Mouse (Mus musculus) midbrain, postnatal 0 days (tissue): ENCODE results near the gene Ppcs. TPM values are rescaled to one million over a fixed set of nuclear protein-coding genes. Genes with fewer than 3 reads are reported as not detected.

Source experiments
- ATAC-seq: fragments of 200-750 bp; cut with Nextera tagmentation; 2 replicates; pipeline ENCODE4 v1.8.0; 2017; ENCODE audit warnings: moderate number of reproducible peaks, mild to moderate bottlenecking, moderate TSS enrichment, moderate library complexity; ENCODE audit not compliant: low FRiP score
- DNase-seq: peaks from one replicate; pipeline ENCODE4 v3.0.0-alpha.2; 2015; ENCODE audit warnings: low spot score
- H3K27ac ChIP-seq: fragments of 300-500 bp; sonication (generic); 2 replicates; pipeline ENCODE4 v1.5.1; 2014; ENCODE audit warnings: low read depth, mild to moderate bottlenecking, low read length, mixed read lengths
- H3K27me3 ChIP-seq: fragments of 300-500 bp; sonication (generic); 2 replicates; pipeline ENCODE4 v1.6.1; 2014; ENCODE audit warnings: low read length, control low read depth, mixed read lengths; ENCODE audit not compliant: insufficient read depth
- H3K36me3 ChIP-seq: fragments of 300-500 bp; sonication (generic); 2 replicates; pipeline ENCODE4 v1.6.1; 2014; ENCODE audit warnings: low read length, control low read depth, mixed read lengths; ENCODE audit not compliant: insufficient read depth
- H3K4me1 ChIP-seq: fragments of 300-500 bp; sonication (generic); 2 replicates; pipeline ENCODE4 v1.6.1; 2014; ENCODE audit warnings: mild to moderate bottlenecking, control low read depth, antibody characterized with exemption, low read length, mixed read lengths; ENCODE audit not compliant: insufficient read depth
- H3K4me2 ChIP-seq: fragments of 300-500 bp; sonication (generic); 2 replicates; pipeline ENCODE4 v1.6.1; 2014; ENCODE audit warnings: low read depth, mild to moderate bottlenecking, low read length, mixed read lengths; ENCODE audit not compliant: poor library complexity, severe bottlenecking
- H3K4me3 ChIP-seq: fragments of 300-500 bp; sonication (generic); 2 replicates; pipeline ENCODE4 v1.5.1; 2014; ENCODE audit warnings: low read depth, mild to moderate bottlenecking, low read length, moderate library complexity
- H3K9ac ChIP-seq: fragments of 300-500 bp; sonication (generic); replicated peaks from 2 replicates; pipeline ENCODE4 v1.6.1; 2014; ENCODE audit warnings: mild to moderate bottlenecking, low read length, moderate library complexity, mixed read lengths; ENCODE audit not compliant: poor library complexity, severe bottlenecking
- H3K9me3 ChIP-seq: fragments of 300-500 bp; sonication (generic); 2 replicates; pipeline ENCODE4 v1.6.1; 2016; ENCODE audit warnings: low read length, control low read depth
- CTCF ChIP-seq: IDR thresholded peaks from 2 replicates; pipeline ENCODE4 v1.5.1; 2016; ENCODE audit warnings: antibody characterized with exemption, mild to moderate bottlenecking
- WGBS: fragments of 180-500 bp; shearing (Covaris S2); extraction: QIAGEN DNeasy Blood & Tissue Kit; methylation state at CpG from one replicate; pipeline ENCODE4 v1.1.7; 2014; 5-methylcytosine and 5-hydroxymethylcytosine counted together
- polyA plus RNA-seq: library from polyadenylated mRNA; unstranded; fragments of >200 nt; fragmentation: Nextera tagmentation; extraction: Ambion mirVana; gene quantifications from 2 replicates; pipeline ENCODE4 v1.2.1, GENCODE M21; 2015
- total RNA-seq: library from RNA; depleted of rRNA; stranded (reverse); fragments of >200 nt; gene quantifications from 2 replicates; pipeline ENCODE4 v1.2.3, GENCODE M21; 2014; rRNA removed

Gene Ppcs
- total RNA-seq (14.7 and 19.2 TPM in 2 replicates), polyA plus RNA-seq (23.4 and 26.4 TPM in 2 replicates)

DNA sequence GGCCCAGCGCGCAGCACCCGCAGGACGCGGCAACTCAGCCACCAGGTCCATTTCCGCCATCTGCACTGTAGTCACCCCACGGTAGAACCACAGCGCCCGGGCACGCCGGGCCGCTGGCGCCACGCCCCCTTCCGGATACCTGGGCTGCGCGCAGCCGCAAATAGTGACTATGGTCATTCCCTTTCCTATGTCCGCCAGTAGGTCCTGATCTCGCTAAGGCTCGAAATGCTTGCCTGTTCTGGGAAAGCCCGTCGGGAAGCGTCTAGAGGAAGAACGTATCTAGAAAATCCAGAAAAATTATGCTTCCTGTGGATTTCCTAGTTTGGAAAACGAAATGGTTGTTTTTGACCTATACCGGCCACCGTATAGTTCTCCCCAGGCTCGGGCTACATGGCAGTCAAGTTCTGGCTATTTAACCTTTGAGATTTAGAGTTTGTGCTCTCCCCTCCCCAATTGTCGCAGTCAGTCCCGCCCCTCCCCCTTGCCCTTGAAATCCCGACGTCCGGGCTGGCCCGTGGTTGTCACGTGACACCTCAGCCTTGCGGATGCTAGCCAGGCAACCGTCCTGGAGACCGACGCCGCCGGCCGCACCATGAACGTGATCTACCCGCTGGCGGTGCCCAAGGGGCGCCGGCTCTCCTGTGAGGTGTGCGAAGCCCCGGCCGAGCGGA is at the start of gene Ppcs, which contains the start of gene Zmynd12:
Ppcs (minus strand) TSS at position 127 of the 671 bp plus-strand sequence.
Zmynd12 (plus strand) TSS at position 521 of the 671 bp plus-strand sequence.
- Histone ChIP-seq H3K4me3 (peak within 1 kb of the TSS; percentile 49), H3K9ac (peak within 1 kb of the TSS; percentile 60), H3K4me1 (peaks cover 5% of the 10 kb centered on the region; the same call in 1 of the 2 replicates), H3K36me3 (no peaks in the 10 kb centered on the region), H3K9me3 (no peaks in the 10 kb centered on the region), H3K27ac (peak within 1 kb of the TSS; percentile 84), H3K27me3 (no peaks in the 10 kb centered on the region), H3K4me2 (peak within 1 kb of the TSS; percentile 86)
- ATAC-seq = peak; percentile 90
- under 1% methylated on average over 52 of the region's 52 CpGs for WGBS
- DNase-seq = peak; percentile 93
- TF ChIP-seq CTCF = peak; percentile 56

DNA sequence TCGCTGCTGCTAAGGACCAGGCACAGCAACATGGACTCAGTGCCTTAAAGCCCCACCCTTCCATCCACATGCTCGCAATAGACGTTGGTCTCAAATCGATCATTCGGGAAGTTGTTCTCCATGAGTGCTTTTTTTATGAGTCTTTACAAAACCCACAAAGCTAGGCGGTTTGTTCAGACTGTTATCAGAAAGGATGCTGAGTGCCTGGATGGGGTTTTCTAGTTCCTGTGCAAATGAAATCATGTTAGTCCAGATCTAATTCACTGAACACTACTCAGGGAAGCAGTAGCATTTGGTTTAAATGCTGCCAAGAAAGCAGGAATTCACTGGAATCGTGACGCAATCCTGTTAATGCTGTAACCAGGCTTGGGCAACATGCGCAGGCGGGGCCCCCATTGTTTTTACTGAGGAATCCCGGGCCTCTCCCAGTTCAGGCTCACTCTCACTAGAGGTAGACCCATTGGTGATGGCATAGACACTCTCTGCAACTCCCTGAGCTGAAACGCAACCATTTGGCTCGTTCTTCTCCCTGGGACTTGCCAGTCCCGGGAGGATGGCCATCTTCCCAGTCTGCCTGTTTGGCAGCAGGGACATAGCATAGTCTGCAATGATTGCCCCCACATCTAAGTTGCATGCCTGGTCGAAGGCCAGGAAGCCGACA is 45.6 kb upstream of the Ppcs start:
- Histone ChIP-seq H3K9ac (no peak overlapping the region), H3K4me1 (peaks cover 4% of the 10 kb centered on the region; the same call in 1 of the 2 replicates), H3K36me3 (peaks cover 8% of the 10 kb centered on the region; the same call in 1 of the 2 replicates), H3K27me3 (no peaks in the 10 kb centered on the region), H3K4me2 (no peak overlapping the region), H3K27ac (no peak overlapping the region), H3K4me3 (no peak overlapping the region), H3K9me3 (no peaks in the 10 kb centered on the region)
- TF ChIP-seq CTCF = no peak
- no peak for ATAC-seq
- DNase-seq = peak; percentile 21
- 87% methylated on average over 16 of the region's 16 CpGs for WGBS

DNA sequence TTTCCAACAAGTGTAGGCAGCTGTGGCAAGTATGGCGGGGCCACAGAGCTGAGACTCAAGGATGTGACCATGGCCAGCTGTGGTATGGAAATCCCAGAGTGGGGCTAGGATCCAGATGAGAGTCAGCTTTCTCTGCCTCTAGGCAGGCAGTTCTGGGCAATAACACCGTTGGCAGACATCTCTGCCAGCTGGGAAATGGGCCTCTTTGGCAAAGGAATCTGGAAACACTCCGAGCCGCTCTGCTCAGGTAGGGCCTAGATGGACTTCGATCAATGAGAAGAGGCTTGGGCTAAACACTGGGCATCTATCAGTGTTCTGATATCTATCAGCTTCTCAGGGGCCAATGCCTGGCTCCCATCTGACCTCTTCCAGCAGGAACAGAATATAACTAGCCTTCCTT is 43.6 kb upstream of the Ppcs start:
- H3K9me3 ChIP-seq = no peaks in the 10 kb centered on the region
- H3K36me3 ChIP-seq = peaks cover 8% of the 10 kb centered on the region; the same call in 1 of the 2 replicates
- H3K4me3 ChIP-seq = no peak overlapping the region
- DNase-seq = no peak
- no peak for TF ChIP-seq CTCF
- H3K27ac ChIP-seq = no peak overlapping the region
- 88% methylated on average over 5 of the region's 5 CpGs for WGBS
- no peak overlapping the region for H3K9ac ChIP-seq
- ATAC-seq = no peak
- no peaks in the 10 kb centered on the region for H3K27me3 ChIP-seq
- peaks cover 7% of the 10 kb centered on the region; the same call in 1 of the 2 replicates for H3K4me1 ChIP-seq
- H3K4me2 ChIP-seq = no peak overlapping the region

DNA sequence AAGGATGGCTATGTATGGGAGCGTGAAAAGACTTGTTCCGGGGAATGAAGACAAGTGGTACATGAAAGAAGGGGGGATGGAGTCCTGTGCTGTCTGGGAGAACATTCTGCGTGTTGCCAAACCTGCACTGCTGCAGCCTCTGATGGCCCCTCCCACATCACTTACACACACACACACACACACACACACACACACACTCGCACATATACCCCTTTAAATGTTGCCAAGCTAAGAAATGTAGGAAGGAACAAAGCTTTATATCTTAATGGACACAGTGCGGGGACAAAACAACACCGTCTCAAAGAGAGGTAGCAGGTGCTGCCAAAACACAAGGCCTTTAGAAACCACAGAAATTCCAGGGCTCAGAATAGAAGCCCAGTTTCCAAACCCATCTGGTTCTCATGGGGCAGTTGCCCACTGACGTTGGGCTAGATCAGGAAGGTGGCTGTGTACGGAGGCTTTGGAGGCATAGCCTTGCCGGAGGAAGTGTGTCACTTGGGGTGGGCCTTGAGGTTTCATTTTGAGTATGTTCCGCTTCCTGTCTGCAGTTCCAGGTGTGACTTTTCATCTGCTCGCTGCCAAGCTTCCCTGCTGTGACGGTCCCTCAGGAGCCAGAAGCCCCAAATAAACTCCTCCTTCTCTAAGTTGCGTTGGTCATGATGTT is 41.7 kb upstream of the Ppcs start:
- H3K4me3 ChIP-seq = no peak overlapping the region
- H3K4me2 ChIP-seq = no peak overlapping the region
- H3K9ac ChIP-seq = no peak overlapping the region
- DNase-seq (no peak), ATAC-seq (peak; percentile 24; the same call in 1 of the 2 replicates)
- peaks cover 8% of the 10 kb centered on the region; the same call in 1 of the 2 replicates for H3K36me3 ChIP-seq
- H3K9me3 ChIP-seq = no peaks in the 10 kb centered on the region
- TF ChIP-seq CTCF = no peak
- H3K4me1 ChIP-seq = peaks cover 7% of the 10 kb centered on the region; the same call in 1 of the 2 replicates
- WGBS = 68% methylated on average over 13 of the region's 13 CpGs
- H3K27me3 ChIP-seq = no peaks in the 10 kb centered on the region
- peak overlapping the region; percentile 52 for H3K27ac ChIP-seq

DNA sequence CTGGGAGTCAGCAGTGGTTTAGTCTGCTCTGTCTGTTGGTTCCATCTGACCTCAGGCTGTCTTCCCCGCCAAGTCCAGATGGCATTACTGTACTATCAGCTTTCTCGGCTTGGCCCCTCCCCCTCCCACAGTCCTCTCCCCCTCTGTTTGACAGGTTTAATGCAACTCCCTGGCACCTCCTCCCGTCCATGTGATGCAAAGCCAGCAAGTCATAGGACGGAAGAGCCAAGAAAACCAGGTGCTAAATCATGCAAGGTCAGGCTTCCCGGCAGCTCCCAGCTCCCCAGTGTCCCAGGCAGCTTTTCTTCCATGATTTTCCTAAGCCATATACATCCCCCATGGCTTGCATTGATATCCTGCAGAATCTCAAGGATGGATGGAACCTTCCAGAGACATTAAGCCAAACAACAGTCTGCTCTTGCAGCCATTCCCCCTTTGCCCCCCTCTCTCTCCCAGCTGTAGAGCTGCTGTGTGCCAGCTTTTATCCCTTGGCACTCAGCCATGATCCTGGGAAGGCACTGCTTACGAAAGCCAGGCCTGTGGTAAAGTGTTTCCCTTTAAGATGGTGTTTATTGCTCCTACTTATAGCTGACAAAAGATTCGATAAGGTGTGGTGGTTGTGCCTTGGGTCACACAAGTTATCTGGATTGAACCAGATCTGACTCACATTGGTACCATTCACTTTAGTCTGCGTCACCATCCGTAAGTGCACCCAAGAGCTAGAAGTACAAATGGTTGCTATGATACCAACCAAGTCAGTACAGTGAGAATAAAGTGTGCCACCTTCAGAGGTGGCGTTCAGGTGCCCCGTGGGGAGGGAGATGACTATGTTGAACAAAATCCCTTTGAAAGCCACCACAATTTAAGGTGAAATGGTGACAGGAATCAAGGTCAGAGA is 40.9 kb upstream of the Ppcs start:
- Histone ChIP-seq H3K4me2 (no peak overlapping the region), H3K36me3 (peaks cover 8% of the 10 kb centered on the region; the same call in 1 of the 2 replicates), H3K27ac (peak overlapping the region; percentile 52), H3K4me1 (peaks cover 7% of the 10 kb centered on the region; the same call in 1 of the 2 replicates), H3K9ac (peak overlapping the region; percentile 9; the same call in 1 of the 2 replicates), H3K4me3 (no peak overlapping the region), H3K27me3 (no peaks in the 10 kb centered on the region), H3K9me3 (no peaks in the 10 kb centered on the region)
- DNase-seq = peak; percentile 93
- 27% methylated on average over 11 of the region's 11 CpGs for WGBS
- ATAC-seq = peak; percentile 70
- TF ChIP-seq CTCF = peak; percentile 31; the same call in 1 of the 2 replicates
